Mouse (Mus musculus): ENCODE results near the gene Tpcn1. TPM values are rescaled to one million over a fixed set of nuclear protein-coding genes. Genes with fewer than 3 reads are reported as not detected.

Gene Tpcn1
- total RNA-seq, 2 experiments from 2014 or later = 33.9 to 37.0 TPM

DNA sequence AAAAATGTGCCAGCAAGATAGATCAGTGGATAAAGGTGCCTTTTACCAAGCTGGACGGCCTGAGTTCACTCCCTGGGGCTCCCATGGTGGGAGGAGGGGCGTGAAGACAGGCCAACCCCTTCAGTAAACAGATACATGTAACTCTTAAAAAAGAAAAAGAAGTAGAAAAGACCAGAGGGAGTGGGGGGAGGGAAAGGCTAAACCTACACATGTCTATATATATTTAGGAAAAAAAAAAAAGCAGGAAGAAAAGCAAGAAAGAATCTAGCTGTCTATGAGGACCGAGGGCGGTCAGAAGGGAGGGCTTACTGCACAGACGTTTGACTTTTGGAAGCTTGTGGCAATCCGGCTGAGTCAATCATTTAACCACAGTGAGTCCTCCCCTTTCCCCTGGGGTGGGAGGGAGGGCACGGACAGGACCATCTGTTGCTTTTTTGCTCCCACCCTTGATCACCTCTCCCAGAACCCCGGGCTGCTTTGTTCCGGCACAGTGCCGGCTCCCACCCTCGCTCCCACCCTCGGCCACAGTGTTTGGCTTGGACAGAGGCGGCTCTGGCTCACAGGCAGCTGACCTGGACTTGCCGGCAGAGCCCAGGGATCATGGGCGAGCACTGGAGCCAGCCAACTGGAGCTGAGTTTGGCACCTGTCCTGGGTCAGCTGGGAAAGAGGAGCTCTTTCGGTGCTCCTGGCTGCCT, 27.7 kb downstream of the Tpcn1 start:
- DNase-seq (ENCODE audit: low spot score in 2 of 2) = peak in 1 of 2 experiments; percentile 16

DNA sequence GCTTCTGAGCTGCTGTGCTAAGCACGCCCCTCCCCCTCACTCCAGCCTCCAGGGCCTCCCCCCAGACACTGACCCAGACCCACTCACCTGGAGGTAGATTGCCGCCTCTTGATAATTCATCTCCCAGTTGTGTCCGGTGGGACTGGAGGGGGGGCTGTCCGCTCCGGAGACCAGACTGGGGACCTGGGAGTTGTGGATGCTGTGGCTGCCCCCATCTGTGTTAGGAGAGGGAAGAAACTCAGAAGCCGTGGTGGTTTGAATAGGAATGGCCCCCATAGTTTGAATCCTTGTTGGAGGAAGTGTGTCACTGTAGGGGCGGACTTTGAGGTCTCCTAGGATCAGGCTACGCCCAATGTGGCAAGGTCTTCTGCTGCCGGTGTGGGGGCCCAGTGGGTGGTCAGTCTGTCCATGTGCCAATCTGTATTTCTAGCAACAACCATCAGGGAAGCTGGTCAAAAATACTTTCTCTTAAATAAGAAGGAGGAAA, 28.3 kb downstream of the Tpcn1 start:
- DNase-seq (ENCODE audit: low spot score in 2 of 2) = no peak

DNA sequence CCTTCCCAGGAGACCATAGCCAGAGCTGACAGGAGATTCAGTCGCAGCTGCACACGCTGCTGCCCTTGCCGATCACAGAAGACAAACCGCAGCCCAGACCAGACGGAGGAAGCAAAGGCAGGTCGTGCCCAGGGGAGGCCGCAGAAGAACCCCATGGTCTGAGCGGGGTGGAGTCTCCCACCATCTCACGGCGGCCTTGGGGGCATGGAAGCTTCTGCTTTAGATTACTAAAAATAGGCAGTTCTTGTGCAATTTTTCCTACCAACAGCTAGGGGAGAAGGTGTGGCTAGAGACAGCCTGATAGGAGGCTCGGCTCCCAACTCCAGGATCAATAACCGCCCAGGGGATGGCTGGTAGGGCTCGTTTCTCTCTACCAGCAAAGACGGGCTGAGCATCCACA, 29.7 kb downstream of the Tpcn1 start:
- DNase-seq (ENCODE audit: low spot score in 2 of 2) = no peak

DNA sequence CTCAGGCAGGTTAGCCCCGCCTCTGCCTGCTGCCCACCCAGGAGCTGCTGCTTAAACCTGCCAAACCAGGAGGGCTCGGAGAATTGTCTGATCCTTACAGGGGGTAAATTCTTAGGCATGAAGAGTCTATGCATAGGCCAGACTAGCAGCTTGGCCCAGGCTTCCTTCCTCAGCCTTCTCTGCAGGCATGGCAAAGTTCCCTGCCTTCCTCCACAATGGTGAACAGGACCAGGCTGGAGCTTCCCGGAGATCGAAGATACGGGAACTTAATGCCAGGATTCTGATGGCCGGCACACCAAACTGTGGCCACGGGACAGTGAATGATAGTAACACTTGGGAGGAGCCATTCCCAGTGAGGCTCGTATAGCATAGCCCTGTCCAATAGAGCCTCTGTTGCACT, 30.4 kb downstream of the Tpcn1 start:
- no peak for DNase-seq (ENCODE audit: low spot score in 2 of 2)

DNA sequence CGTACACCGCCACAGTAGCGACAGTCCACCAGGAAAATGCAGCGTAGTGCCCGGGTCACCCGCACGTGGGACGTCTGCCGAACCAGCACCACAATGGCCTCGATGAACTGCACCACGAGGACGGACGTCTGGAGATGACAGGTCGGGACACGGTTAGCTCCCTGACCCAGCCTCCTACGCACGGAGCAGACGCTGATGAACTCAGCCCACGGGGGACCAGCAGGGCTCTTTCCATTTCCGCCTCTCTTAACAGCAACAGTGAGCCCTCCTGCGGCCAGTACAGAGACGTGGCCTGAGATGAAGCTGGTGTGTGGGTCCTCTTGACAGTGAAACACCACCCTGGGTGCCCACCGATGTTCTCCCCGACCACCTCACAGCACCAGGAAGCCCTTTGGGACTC, 32.6 kb downstream of the Tpcn1 start:
- DNase-seq (ENCODE audit: low spot score in 2 of 2) = no peak

DNA sequence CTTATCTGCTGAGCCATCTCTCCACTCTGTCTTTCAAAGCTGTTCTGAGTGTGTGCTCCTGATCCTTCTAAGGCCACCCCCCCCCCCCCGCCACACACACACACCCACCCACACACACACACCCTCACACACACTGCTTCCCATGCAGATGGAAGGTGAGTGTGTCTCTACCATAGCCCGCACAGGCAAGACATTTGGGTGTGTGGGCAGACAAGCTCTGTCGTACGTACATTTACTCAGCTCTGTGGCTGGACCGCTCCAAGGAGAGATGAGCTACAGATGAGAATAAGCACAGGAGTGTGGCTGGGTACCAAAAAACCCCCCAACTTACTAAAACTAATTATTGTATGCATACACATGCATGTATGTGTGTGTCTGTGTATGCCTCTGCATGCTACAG, 37.8 kb downstream of the Tpcn1 start:
- DNase-seq (ENCODE audit: low spot score in 2 of 2) = peak in 1 of 2 experiments; percentile 67

DNA sequence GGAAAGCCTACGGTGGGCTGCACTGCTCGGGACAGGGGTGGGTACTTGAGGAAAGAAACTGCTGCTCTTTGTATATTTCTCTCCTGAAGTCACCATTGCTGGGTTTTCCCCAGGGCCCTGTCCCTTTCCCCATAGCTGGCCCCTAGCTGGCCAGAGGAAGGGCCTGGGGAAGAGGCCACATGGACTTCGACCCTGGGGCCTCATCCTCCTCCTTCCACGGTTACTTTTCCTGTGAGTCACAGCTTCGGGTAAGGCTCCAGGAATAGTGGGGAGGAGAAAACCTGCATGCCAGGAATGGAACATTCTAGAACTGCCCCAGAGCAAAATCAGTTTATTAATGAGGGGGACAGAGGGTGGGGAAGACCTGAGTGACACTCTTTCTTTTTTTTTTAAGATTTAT, 38.3 kb downstream of the Tpcn1 start:
- DNase-seq (ENCODE audit: low spot score in 2 of 2) = no peak

DNA sequence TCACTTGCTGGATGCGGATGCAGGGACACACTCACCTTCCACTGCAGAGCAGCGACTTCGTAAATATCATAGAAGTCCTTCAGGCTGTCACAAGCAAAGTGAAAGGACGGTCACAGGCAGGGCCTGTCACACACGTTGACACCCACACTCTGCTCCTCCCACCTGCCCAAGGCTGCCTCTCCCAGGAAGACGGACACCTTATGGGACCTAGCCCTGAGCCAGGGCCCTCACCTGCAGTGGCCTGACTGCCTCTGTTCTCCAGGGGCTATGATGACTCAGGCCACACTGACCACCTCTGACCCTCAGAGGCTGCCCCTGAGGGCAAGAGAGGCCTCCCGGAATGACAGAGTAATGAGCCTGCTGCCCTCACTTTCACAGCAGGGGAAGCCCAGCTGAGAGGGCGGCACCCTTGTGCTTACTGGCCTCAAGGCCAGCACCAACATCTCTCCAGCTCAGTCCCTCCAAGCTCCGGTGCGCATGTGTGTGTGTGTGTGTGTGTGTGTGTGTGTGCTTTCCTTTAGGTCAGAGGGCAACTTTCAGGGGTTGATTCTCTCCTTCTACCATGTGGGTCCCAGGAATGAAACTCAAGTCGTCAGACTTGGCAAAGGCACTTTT, 40.1 kb downstream of the Tpcn1 start:
- no peak for DNase-seq (ENCODE audit: low spot score in 2 of 2)

DNA sequence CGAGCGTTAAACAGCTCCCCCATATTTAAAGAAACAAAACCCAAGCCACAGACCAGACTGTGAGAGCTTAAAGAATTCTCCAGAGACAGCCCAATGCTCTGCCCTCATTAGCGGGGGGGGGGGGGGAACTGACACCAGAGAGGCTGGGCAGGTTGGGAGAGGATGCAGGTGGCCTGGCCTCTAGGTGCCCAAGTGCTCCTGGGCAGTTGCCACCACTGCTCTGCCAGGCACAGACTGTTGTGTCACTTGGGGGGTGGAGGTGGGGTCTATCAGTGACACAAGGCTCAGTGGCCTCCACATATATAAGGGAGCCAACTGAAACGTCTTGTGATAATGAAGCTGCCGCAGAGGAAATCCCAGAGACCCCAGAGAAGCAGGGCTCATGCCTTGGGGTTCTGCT, 51.8 kb downstream of the Tpcn1 start:
- DNase-seq (ENCODE audit: low spot score in 2 of 2) = no peak

DNA sequence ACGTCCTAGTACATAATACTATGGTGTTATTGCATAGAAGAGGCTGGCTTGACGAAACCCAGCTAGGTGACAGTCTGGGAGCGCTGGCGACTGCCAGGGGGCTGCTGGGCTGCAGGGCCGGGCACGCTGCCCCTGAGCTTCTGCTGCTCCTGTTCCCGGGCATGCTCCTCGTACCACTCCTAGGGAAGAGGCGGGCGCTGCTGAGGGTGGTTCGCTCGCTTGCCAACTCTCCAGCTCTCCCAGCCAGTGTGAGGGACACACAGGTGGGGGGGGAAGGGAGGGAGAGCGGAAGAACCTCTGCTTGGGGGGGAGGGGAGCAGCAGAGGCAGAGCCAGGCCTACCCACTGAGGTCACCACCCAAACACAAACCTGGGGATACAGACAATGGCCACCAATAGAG, 52.4 kb downstream of the Tpcn1 start:
- DNase-seq (ENCODE audit: low spot score in 2 of 2) = peak in 1 of 2 experiments; percentile 43

DNA sequence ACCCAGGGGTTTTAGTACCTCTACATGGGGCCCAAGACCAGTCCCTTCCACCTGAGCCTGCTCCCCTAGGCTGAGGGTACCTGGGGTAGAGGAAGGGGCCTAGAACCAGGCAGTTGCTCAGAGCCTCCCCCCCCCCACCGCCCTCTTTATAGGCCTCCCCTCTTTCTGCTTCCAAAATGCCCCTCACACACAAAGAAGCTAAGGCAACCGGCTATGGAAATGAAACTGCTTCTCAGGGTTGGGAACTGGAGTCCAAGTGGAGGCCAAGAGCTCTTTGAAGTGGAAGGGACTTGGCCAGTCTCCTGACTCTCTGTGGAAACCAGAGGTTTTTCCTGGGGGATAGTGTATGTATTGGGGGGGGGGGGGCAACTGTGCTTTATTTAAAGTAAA, 53.8 kb downstream of the Tpcn1 start:
- no peak for DNase-seq (ENCODE audit: low spot score in 2 of 2)

DNA sequence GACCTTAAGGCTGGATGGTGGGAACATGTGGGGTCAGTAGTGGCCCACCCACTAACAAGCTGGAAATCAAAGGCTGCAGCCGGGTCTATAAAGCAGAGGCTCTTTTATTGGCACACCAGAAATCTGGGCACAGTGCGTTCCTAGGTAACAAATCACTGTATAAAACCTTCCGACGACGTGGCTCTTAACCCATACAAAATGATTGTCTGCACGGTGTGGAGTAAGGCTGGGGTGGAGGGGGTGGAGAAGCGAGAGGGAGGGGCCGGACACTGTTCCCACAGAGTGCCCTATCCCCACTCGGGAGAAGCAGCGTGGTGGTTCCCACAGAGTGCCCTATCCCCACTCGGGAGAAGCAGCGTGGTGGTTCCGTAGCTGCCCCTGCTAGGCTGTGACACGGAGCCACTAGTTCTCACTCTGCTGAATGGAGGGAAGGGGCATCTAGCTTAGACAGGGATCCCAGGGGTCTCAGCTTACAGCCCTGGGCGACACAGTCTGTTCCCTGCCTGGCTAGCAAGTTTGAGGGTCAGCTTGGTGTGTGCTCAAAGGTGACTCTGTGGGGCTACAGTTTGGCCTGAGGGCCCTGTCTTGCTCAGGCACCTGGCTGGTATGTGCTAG, 54.3 kb downstream of the Tpcn1 start:
- no peak for DNase-seq (ENCODE audit: low spot score in 2 of 2)

DNA sequence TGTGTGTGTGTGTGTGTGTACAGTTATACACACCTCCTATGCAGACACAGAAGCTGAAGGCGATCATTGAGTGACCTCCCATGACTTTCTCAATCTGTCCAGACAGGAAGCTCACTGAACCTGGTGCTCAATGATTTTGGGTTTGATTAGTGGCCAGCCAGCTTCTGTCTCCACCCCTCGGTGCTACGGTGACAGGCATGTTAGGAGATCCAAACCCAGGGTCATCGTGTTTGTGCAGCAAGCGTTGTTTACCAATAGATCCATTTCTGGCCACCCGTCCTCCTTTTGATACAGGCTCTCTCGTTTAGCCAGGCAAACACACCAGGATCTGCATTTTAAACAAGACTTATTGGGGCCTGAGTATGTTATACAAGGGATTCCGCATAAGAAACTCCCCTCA, 56.8 kb downstream of the Tpcn1 start:
- no peak for DNase-seq (ENCODE audit: low spot score in 2 of 2)

DNA sequence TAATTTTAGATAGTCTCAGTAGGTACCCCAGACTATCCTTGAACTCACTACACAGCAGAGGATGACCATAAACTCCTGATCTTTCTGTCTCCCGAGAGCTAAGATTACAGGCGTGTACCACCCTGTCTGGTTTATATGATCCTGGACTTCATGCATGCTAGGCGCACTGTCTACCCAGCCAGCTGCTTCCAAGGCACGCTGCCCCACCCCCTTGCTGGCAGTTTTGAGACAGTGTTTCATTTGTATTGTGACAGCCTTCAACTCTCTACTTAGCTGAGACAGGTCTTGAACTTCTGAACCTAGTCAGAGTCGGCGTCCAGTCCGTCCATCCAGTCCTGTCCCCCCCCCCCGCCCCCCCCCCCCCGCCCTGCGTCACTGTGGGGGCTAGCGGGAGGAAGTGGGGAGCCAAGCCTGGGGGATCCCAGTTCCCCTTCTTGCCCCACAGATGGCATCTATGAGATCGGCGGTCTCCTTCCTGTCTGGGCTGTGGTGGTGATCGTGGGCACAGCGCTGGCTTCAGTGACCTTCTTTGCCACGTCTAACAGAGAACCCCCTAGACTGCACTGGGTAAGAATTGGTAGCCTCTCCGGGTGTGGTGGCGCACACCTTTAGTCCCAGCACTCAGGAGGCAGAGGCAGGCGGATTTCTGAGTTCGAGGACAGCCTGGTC, 61.0 kb downstream of the Tpcn1 start:
- no peak for DNase-seq (ENCODE audit: low spot score in 2 of 2)

DNA sequence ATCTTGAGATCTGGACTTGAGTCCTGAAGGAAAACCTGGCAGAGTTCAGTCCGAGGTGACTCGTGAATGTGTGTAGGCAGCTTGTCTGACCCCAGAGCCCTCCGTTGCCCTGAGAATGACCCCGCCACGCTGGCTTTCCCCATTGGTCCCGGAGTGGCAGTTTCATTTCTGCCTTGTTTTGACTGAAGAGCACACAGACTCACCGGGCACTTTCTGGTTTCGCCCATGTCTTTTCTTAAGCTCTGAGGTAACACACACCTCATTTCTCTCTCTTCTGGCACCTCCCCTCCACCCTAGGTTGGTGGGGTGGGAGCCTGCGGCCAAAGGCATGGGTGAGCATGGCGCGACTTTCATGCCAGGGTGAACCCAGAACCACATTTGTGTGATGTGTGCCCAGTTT, 62.2 kb downstream of the Tpcn1 start:
- no peak for DNase-seq (ENCODE audit: low spot score in 2 of 2)

DNA sequence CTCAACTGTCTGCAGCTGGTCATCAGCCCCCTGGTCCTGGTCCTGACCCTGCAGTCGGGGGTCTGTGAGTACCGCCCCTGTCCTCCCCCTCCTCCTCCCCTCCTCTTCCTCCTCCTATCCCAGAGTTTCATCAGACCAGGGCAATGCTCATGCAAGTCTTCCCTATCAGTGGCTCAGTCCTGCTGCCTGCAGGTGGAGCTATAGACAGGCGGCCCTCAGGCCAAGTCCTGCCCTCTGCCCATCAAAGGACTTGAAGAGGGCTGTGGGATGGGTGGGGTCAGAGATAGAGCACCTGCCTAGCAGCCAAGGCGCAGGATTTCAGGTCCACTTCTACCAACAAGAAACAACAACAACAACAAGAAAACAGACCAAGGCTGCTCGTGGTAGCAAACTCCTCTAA, 62.7 kb downstream of the Tpcn1 start:
- no peak for DNase-seq (ENCODE audit: low spot score in 2 of 2)

DNA sequence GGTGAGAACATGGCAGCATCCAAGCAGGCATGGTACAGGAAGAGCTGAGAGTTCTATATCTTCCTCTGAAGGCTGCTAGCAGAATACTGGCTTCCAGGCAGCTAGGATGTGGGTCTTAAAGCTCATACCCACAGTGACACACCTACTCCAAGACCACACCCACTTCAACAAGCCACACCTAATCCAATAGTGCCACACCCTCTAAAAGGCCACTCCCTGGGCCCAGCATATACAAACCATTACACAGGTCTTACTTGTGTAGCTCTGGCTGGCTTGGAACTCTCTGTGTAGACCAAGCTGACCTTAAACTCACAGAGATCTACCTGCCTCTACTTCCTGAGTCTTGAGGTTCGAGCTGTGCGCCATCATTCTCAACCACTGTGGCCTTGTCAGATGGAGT, 63.7 kb downstream of the Tpcn1 start:
- DNase-seq (ENCODE audit: low spot score in 2 of 2) = no peak

DNA sequence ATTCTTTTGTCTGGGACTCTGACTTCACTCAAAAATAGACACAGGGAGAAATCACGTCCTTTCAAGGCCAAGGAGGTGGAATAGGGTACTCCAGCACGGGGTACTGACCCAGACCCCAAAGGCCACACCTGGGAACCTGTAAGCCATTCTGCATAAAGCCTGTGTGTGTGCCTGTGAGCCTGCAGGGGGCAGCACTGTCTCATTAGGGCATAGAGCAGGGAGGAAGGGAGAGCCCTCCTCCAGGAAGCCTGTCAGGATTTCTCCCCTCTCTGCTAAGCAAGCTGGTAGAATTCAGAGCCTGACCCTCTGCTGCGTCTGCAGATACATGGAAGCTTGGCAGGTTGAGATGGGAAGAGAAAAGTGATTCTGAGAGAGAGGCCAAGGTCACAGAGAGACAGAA, 65.8 kb downstream of the Tpcn1 start:
- DNase-seq (ENCODE audit: low spot score in 2 of 2) = no peak

DNA sequence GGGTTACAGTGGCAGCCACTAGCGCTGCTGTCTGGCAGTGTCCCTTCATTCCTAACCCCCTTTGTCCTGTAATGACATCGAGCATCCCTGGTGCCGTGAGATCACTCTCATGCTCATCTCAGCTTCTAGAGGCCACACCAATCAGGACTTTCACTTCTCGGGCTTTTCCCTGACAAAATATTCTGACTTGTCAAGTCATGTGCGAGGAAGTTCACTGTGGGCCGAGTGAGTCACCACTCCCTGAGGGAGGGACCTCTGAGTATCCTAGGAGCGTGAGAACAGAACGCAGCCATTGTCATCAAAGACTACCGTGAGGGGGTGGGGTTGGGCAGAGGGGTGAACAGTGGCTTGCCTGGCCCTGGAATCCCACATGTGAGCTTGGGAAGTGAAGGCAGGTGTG, 70.9 kb downstream of the Tpcn1 start:
- DNase-seq (ENCODE audit: low spot score in 2 of 2) = no peak

DNA sequence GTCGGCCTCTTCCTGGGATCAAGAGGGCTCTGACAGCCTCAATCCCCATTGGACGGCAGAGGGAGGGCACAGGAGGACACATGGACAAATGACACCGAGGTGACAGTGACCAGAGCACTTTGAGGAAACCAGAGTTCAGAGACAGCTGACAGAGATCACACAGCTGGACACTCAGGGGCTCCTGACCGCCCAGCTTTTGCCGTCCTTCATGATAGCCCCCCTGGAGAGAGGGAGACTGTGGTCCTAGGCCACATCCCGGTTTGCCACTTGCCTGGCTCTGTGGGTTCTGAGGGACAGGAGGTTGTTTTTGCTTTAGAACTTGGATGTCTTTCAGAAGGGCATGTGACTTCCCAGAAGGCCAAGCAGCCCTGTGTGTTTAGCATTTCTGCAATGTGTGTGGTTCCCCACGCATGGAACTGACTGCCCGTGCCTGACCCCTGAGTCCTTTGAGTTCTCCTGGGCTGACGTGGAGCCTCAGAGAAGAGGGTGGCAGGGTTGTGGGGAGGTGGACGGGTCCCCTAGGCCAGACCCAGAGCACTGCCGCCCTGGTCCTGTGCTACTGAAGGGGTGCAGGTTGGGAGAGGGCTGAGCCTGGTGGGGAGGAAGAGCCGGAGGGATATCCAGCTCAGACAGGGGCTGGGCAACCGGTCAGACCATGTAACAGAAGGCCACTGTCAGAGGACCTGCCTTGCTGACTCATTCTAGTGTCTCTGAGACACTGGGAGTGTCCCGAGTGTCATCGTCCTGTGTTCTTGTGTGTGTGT, 72.1 kb downstream of the Tpcn1 start:
- no peak for DNase-seq (ENCODE audit: low spot score in 2 of 2)

DNA sequence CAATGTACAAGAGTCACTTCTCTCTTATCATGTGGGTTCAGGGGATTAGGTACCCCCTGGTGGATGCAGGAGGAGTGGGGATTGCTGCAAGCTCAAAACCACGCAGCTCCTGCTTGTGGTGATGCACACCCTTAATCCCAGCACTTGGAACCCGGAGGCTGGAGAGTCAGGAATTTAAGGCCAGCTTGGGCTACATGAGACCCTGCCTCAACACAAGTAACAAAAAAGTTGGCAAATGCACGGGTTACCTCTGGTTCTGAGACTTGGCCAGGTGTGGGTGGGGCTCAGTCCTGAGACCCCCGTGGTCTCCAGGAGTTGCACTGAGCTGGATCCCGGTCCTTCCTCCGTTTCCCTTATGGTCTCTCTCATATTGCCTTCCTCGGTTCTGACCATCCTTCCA, 73.0 kb downstream of the Tpcn1 start:
- DNase-seq (ENCODE audit: low spot score in 2 of 2) = no peak
